Mouse (Mus musculus) bone marrow macrophage, adult 2 months (primary cell): ENCODE data around the gene Olfr1310.

ENCODE experiments used
- CTCF ChIP-seq: IDR thresholded peaks from 2 replicates; pipeline ENCODE4 v1.5.1; 2012; ENCODE audit warnings: low read depth, mild to moderate bottlenecking, low read length, moderate library complexity
- POLR2A ChIP-seq: IDR thresholded peaks from 2 replicates; pipeline ENCODE4 v1.6.1; 2012; ENCODE audit warnings: mild to moderate bottlenecking, low read depth, low read length, borderline replicate concordance

DNA sequence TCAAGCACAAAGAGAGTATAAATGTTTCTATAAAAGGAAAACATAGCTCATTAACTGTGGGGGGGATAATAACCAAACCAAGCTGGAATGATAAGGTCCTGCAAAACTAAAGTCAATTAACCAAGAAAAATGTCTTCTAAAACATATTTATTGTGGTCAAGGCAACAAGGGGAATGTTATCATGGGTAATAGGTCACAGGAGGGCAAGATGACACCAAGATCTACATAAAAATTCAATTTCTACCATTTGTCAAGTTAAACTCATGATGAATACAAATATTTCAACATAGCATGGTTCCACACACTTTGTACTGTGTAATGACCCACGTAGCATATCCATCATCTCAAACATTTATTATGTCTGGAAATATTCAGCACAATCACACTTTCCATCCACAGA, 22.3 kb downstream of the Olfr1310 start, which contains the start of gene Olfr1309:
- TF ChIP-seq POLR2A (no peak), CTCF (no peak)
